Mouse (Mus musculus): ENCODE results near the gene Myocd. TPM values are rescaled to one million over a fixed set of nuclear protein-coding genes. Genes with fewer than 3 reads are reported as not detected.

Myocd gene
- polyA plus RNA-seq, 1 experiment from 2014 or later: not detected

DNA sequence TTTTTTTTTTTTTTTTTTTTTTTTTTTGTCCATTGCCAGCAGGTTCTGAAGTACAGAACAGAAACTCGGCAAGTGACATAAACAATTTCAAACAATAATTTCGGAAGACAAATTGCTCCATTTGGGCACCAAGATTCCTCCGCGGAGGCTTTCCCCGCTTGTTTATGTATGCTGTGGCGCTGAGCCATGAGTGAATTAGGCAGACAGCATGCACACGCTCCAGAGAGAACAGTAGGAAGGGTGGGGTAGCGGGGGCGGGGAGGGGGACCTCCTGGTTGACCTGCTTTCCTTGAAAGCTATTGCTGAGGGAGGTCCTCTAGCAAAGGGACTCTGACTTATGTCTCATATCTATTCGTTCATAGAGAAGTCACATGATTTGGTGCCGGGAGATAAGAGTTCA is 13.6 kb downstream of the Myocd start:
- DNase-seq (ENCODE audit: low read depth, low spot score) (no peak), ATAC-seq (no peak)
- in situ Hi-C loops (cut with MboI; ENCODE audit: low pct_unique_long_range_greater_than_20kb): loop anchor here (5.0 to 25.0 kb wide), 2 partner anchors 54 to 381 kb away; no protein-coding TSS in a partner anchor
- H3K27me3 ChIP-seq: peaks cover 3% of the 10 kb centered on the region
- ChIA-PET CTCF (no interaction called here), POLR2A (no interaction called here)
- no peak for TF ChIP-seq CTCF (IDR thresholded peaks at IDR 0.05)

DNA sequence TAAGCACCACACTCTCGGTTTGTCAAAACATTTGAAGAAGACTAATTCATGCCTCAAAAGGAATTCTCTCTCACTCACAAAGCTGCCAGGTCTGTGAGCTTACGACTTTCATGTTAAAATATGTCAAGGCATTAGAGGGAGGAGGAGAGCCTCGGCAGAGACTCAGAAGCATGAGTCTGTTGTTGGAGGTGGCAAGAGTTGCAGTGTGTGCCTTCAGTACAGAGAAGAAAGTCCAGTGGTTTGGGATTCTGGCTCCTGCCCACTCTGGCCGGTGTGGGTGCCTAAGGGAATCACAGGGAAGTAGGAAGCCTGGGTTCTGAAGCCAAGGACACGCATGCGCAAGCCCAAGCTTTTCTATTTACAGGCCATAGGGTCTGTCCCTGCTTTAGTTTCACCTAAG is 14.2 kb downstream of the Myocd start:
- TF ChIP-seq CTCF (IDR thresholded peaks at IDR 0.05): no peak
- POLR2A ChIA-PET: no interaction called here
- in situ Hi-C loops (cut with MboI; ENCODE audit: low pct_unique_long_range_greater_than_20kb): loop anchor here (5.0 to 25.0 kb wide), 2 partner anchors 53 to 382 kb away; no protein-coding TSS in a partner anchor
- CTCF ChIA-PET: no interaction called here
- H3K27me3 ChIP-seq: peaks cover 3% of the 10 kb centered on the region
- no peak for DNase-seq (ENCODE audit: low read depth, low spot score)
- no peak for ATAC-seq

DNA sequence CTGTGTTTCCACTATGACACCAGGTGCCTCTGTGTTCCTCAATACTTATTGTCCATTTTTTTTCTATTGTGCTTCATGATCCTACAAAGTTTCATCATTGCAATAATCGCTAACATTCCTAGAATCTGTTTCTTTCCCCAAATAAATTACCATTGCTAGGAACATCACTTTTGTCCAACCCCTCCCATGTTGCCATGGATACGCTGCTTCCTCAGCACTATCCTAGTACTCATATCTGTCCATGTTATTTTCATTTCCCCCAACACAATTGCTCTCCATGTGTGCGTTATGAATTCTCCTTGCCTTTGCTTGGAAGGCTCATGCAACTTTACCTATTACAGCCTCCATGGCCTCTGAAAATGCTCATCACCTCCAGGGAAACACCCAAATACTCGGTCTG is 19.4 kb downstream of the Myocd start:
- no peak for ATAC-seq
- no peak for DNase-seq (ENCODE audit: low read depth, low spot score)
- peaks cover 6% of the 10 kb centered on the region for H3K27me3 ChIP-seq
- in situ Hi-C loops (cut with MboI; ENCODE audit: low pct_unique_long_range_greater_than_20kb): loop anchor here (25.0 kb wide), 1 partner anchor 387 kb away; no protein-coding TSS in a partner anchor
- no peak for TF ChIP-seq CTCF (IDR thresholded peaks at IDR 0.05)
- POLR2A ChIA-PET: no interaction called here
- CTCF ChIA-PET: no interaction called here

DNA sequence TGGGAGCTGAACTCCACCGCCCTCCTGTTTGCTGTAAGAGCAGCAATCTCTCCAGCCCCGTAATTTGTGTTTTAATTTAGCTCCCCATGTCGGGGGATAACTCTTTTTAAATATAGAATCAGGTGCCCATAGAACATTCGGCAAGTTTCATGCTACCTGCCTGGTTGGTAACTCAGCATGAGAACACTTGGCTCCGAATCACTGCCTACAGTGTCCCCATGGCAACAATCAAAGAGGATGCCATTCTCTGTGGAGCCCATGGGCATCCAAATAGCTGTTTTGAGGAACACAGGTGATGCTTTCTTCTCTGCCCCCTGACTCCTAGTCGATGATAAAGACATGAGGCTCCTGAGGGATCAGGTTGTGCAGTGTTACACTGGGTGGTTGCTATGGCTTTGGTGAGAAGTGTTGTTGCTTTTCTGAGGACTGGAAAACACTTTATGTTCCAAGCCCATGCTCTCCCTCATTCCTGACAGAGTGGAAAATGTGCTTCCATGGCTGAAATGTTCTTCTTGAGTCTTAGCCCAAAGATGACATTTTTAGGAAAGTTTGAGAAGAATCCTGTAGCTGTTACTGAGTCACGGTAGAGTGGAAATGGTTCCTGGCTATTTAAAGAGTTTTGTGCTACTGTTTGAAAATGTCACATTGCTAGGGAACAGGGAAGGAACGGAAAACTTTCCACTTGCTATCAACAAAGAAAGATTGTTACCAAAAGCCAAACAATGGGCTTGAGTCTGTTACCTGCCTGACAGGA is 23.3 kb downstream of the Myocd start:
- ChIA-PET POLR2A (no interaction called here), CTCF (interaction anchor here (0.9 to 1.2 kb wide), 2 partner anchors 14 to 286 kb away, joined by 3 read pairs; no protein-coding TSS in a partner anchor)
- DNase-seq (ENCODE audit: low read depth, low spot score) (no peak), ATAC-seq (no peak)
- no peak for TF ChIP-seq CTCF (IDR thresholded peaks at IDR 0.05)
- in situ Hi-C loops (cut with MboI; ENCODE audit: low pct_unique_long_range_greater_than_20kb): no loop called here
- peaks cover 6% of the 10 kb centered on the region for H3K27me3 ChIP-seq

DNA sequence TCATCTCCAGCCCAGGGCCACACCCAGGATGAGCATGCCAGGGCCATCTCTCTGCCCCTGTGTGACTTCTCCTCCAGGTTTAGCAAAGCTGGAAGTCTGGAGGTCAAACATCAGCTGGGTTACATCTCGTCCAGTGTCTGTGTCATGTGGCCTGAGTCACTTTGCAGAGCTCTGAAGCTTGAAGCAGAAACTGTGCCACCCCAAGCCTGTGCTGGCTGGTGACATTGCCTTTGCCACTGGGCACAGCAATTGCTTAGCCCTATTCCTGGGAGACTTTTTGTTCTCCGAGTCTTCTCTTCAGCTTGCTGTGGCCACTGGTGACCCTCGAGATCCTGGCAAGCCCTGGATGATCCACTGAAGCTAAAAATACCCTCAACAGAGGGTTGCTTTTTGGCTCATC is 26.2 kb downstream of the Myocd start:
- H3K27me3 ChIP-seq: peaks cover 8% of the 10 kb centered on the region
- DNase-seq (ENCODE audit: low read depth, low spot score): no peak
- ChIA-PET POLR2A (interaction anchor here (0.7 kb wide), 1 partner anchor 309 kb away, joined by 3 read pairs; no protein-coding TSS in a partner anchor), CTCF (no interaction called here)
- in situ Hi-C loops (cut with MboI; ENCODE audit: low pct_unique_long_range_greater_than_20kb): no loop called here
- no peak for TF ChIP-seq CTCF (IDR thresholded peaks at IDR 0.05)
- no peak for ATAC-seq

DNA sequence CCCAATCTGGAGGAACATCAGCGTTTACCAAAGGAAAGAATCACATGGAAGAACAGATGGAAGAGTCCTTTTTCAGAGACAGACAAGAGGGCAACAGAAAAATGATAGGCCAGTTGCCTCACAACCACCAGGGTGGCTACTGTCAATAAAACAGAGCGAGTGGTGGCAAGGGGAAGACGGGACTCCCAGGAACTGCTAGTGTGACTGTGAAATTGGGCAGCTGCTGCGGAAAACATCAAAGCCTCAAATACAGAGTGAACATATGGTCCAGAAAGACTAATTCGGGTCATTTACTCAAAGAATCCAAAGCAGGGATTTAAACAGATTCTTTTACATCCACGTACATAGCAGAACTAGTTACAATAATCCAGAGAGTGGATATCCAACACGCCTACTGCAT is 29.3 kb downstream of the Myocd start:
- H3K27me3 ChIP-seq: peaks cover 8% of the 10 kb centered on the region
- POLR2A ChIA-PET: interaction anchor here (0.8 kb wide), 1 partner anchor 14 kb away, joined by 5 read pairs; no protein-coding TSS in a partner anchor
- ATAC-seq (no peak), DNase-seq (ENCODE audit: low read depth, low spot score) (no peak)
- CTCF ChIA-PET: no interaction called here
- no peak for TF ChIP-seq CTCF (IDR thresholded peaks at IDR 0.05)
- in situ Hi-C loops (cut with MboI; ENCODE audit: low pct_unique_long_range_greater_than_20kb): no loop called here

DNA sequence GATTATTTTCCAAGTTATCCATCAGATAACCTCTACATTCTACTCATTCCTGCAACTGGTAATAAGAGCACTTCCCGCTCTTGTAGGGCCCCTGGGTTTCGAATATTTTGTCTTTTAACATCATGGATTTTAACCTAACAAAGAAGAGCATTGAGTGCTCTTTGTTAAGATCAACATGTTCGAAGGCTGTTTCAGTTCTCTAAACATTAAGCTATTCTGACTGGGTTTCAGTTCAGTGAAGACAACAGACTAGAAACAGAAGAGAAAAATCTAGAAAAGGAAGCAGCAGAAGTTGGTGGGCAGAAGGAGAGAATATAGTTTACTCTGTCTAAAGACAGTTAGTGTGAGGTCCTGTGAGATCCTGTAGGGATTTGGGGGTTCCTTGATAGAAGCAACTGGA is 31.9 kb downstream of the Myocd start:
- ChIA-PET CTCF (interaction anchor here (1.6 kb wide), 1 partner anchor 29 kb away, joined by 3 read pairs; no protein-coding TSS in a partner anchor), POLR2A (interaction anchor here (0.7 kb wide), 1 partner anchor 1902 kb away, joined by 3 read pairs; no protein-coding TSS in a partner anchor)
- DNase-seq (ENCODE audit: low read depth, low spot score) (no peak), ATAC-seq (no peak)
- in situ Hi-C loops (cut with MboI; ENCODE audit: low pct_unique_long_range_greater_than_20kb): no loop called here
- no peak for TF ChIP-seq CTCF (IDR thresholded peaks at IDR 0.05)
- H3K27me3 ChIP-seq: peaks cover 8% of the 10 kb centered on the region

DNA sequence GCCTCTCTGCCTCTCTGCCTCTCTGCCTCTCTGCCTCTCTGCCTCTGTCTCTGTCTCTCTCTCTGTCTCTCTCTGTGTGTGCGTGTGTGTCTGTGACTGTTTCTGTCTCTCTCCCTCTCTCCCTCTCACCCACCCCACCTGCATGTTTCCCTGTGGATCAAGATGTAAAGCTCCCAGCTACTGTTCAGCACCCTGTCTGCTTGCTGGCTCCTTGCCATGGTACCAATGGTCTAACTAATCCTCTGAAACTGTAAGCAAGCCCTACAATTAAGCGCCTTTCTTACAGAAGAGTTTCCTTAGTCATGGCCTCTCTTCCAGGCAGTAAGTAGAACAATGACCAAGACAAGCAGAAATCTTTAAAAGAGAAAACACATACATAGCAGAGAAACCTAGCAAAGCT is 32.9 kb downstream of the Myocd start:
- ChIA-PET POLR2A (interaction anchor here (0.7 kb wide), 1 partner anchor 1903 kb away, joined by 3 read pairs; no protein-coding TSS in a partner anchor), CTCF (interaction anchor here (1.6 kb wide), 1 partner anchor 30 kb away, joined by 3 read pairs; no protein-coding TSS in a partner anchor)
- ATAC-seq: no peak
- DNase-seq (ENCODE audit: low read depth, low spot score): no peak
- peaks cover 8% of the 10 kb centered on the region for H3K27me3 ChIP-seq
- no peak for TF ChIP-seq CTCF (IDR thresholded peaks at IDR 0.05)
- in situ Hi-C loops (cut with MboI; ENCODE audit: low pct_unique_long_range_greater_than_20kb): no loop called here

DNA sequence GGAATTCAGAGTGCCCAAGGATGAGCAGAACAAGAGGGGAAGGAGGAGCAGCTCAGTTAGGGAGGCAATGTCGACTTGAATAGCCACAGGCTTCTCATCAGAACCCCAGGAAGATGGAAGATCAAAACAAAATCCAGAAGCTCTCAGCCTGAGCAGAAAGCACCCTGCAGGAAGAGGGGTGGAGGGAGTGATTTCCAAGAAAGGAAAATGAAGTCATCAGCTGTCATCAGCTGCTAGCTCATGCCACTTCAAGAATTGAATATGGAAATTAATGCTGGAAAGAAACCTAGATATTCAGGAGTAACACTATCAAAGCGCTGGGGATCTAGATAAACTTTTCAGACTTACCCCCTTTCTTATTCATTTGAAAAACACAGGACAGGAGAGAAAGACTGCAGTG is 34.4 kb downstream of the Myocd start:
- ATAC-seq: no peak
- POLR2A ChIA-PET: no interaction called here

DNA sequence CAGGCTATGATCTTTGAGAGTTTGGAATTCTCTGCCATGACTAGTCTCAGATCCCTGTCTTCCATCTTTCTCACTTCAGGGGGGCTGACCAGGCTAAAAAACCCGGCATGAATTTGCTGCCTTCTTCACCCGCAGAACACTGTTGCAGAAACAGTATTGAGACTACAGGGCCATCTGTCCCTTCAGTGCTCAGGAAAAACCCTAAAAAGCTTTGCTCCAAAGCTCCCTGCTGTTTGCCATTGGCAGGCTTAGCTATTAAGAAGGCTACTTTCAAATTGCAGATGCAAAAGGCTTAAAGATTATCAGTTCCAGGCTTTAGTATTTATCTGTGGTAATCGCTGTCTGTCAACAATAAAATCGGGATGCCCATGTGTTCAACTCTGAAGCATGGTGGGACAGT is 38.0 kb downstream of the Myocd start:
- in situ Hi-C loops (cut with MboI; ENCODE audit: low pct_unique_long_range_greater_than_20kb): no loop called here
- DNase-seq (ENCODE audit: low read depth, low spot score): no peak
- ChIA-PET CTCF (no interaction called here), POLR2A (no interaction called here)
- peaks cover 13% of the 10 kb centered on the region for H3K27me3 ChIP-seq
- no peak for ATAC-seq
- no peak for TF ChIP-seq CTCF (IDR thresholded peaks at IDR 0.05)

More for the DNA sequence above, 34.4 kb downstream of the Myocd start:
- H3K27me3 ChIP-seq: peaks cover 11% of the 10 kb centered on the region
- in situ Hi-C loops (cut with MboI; ENCODE audit: low pct_unique_long_range_greater_than_20kb): no loop called here
- no peak for DNase-seq (ENCODE audit: low read depth, low spot score)
- CTCF ChIA-PET: no interaction called here
- no peak for TF ChIP-seq CTCF (IDR thresholded peaks at IDR 0.05)

DNA sequence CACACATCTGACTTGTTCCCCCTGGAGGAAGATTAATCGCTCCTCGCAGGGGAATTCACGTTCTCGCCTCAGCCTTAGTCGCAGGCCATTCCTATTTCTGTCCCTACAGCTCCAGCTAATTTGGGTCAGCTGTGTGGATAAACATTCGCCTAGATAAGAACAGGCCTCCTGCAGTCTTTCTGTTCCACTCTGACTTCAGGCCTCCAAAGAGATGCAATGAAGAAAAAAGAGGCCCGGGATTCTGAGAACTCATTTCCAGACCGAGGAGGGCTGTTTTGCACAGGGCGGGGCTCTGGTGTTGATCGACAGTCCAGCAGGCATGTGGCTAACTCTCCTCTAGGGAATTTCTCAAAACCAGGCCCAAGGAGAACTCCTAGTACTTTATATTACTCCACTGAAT is 43.0 kb downstream of the Myocd start:
- no peak for ATAC-seq
- DNase-seq (ENCODE audit: low read depth, low spot score): no peak
- TF ChIP-seq CTCF (IDR thresholded peaks at IDR 0.05): no peak
- CTCF ChIA-PET: no interaction called here
- peaks cover 13% of the 10 kb centered on the region for H3K27me3 ChIP-seq
- in situ Hi-C loops (cut with MboI; ENCODE audit: low pct_unique_long_range_greater_than_20kb): no loop called here
- POLR2A ChIA-PET: no interaction called here

Data from Patski (cell line).